Mouse (Mus musculus) large intestine, adult 2 months (tissue): ENCODE measurements around the gene Dazap2. TPM values are rescaled to one million over a fixed set of nuclear protein-coding genes. Genes with fewer than 3 reads are reported as not detected.
"Not testable (repeated sequence)": the region's sequence is repeated elsewhere in the genome, so short reads cannot be mapped to it uniquely, and the experiment has no call there.

ENCODE experiments used
- DNase-seq: peaks from one replicate; pipeline ENCODE4 v3.0.0-alpha.2; 2012; ENCODE audit warnings: low read depth, low spot score
- WGBS: fragments of 180-500 bp; shearing (Covaris S2); methylation state at CpG from one replicate; pipeline ENCODE4 v1.1.7; 2018; 5-methylcytosine and 5-hydroxymethylcytosine counted together
- polyA plus RNA-seq: library from polyadenylated mRNA; depleted of rRNA; stranded (reverse); fragments of >200 nt; gene quantifications from 2 replicates; pipeline ENCODE4 v1.2.3, GENCODE M21; 2012

The Dazap2 gene
- polyA plus RNA-seq, 1 experiment, result 646 TPM

GRCm38 (mm10) chr15:100600696-100601272, 14.4 kb upstream of the Dazap2 start:
- WGBS, result 66% methylated on average over 21 of the region's 21 CpGs
- DNase-seq, result no peak

DNA sequence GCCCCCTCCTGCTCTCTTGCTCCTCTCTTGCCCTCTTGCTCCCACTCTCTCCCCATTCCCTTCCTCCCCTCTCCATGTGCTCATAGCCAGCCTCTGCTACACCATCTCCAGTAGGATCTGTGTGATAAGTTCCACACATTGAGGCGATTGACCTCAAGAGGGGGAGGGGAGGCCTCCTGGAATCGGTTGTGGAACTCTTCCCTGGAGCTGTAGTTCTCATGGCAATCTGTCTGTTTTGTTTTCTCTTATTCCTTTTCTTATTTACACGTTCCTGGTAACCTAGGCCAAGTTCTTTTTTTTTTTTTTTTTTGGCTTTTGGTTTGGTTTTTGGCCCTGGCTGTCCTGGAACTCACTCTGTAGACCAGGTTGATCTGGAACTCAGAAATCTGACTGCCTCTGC, 13.5 kb upstream of the Dazap2 start:
- WGBS, result 63% methylated on average over 3 of the region's 3 CpGs
- no peak for DNase-seq

DNA sequence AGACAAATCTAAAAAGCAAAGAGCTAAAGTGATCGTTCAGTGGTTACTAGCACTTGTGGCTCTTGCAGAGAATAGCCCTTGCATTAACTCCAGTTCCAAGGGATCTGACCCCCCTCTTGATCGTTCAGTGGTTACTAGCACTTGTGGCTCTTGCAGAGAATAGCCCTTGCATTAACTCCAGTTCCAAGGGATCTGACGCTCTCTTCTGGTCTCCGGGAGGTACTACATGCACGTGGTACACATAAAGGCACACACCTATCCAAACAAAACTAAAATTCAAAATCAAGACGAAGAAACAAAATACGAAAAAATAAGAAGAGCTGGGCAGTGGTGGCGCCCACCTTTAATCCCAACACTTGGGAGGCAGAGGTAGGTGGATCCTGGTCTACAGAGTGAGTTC, 8.5 kb upstream of the Dazap2 start:
- not testable (repeated sequence) for DNase-seq
- 90% methylated on average over 8 of the region's 8 CpGs for WGBS

GRCm38 (mm10) chr15:100611951-100612350, 3.2 kb upstream of the Dazap2 start:
- WGBS, result 85% methylated on average over 7 of the region's 7 CpGs
- DNase-seq, result no peak

GRCm38 (mm10) chr15:100612432-100612831, 2.7 kb upstream of the Dazap2 start:
- WGBS, result 62% methylated on average over 2 of the region's 2 CpGs
- no peak for DNase-seq

DNA sequence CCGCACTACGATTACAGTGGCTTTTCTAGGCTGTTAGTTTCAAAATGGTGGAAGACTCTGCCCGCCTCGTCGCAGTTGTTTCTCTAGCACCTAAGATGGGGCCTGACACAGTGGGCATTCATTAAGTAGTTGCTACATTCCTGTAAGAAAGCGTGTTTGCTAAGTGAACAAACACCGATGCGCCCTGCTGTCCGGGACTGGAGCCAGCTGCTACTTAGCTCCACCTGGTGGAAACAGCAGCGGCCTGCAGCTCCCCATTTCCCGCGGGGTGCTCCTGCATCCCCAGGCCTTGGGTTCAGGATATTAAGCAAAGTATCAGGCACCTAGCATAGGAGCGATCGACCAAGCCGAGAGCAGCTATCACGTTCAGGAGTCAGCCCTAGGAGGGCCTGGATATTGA, 1.6 kb upstream of the Dazap2 start:
- DNase-seq, result no peak
- WGBS, result 6% methylated on average over 16 of the region's 16 CpGs

DNA sequence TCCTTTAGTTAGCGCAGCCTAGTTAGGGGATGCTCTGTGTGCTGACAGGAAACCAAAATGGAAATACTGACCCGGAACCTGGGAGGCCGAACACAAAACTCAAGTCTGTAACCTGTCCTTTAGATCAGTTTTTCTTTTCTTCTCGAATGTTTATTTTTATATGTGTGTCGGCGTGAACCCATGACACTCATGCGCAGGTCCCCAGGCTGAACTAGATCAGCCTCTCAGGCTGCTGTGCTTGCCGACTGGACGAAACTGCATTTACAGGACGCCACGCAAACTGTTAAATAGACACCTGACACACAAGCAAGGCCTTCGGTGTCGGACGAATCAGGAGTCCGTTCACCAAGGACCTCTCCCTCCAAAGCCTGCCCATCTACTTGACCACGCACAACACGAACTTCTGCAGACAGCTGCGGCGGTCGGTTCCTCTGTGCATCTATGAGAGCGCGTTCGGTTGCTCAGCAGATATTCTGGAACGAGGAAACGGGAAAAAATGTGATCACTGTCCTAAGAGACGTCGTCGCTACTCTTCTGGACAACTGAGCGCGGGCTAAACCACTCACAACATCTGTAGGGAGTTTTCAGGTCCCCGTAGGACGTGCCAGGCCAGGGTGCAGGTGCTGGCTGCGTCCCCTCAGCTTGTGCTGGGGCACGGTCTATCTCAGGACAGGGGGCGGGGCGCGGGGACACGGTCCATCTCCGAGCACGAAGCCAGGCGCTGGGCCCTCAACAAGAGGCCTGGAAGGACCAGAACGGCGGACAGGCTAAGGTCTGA, 742 bp upstream of the Dazap2 start:
- DNase-seq, result no peak
- 7% methylated on average over 43 of the region's 43 CpGs for WGBS

- under 1% methylated on average over 43 of the region's 43 CpGs for WGBS
Measured at GRCm38 (mm10) chr15:100615825-100616220, 674 bp downstream of the Dazap2 start.

DNA sequence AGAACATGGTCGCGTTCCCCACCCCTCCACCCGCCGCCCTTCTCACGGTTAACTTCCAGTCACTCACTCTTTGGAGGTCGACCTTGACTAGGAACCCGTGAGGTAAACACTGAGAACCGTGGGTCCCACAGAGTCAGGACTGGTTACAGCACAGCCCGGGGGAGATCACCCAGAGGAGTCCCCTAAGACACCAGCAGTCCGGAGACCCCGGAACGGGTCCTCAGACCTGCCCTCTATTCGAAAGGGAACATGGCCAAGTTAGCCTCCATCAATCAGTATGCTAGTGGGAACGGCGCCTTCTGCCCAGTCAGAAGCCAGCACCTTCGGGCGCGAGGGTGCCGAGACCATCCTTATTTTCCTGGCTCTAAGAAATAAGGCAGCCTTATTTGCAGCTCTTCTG, 1.1 kb downstream of the Dazap2 start:
- WGBS, result under 1% methylated on average over 19 of the region's 19 CpGs
- DNase-seq, result no peak

More at GRCm38 (mm10) chr15:100615825-100616220, 674 bp downstream of the Dazap2 start:
- DNase-seq, result peak; percentile 62

- WGBS, result 47% methylated on average over 7 of the region's 7 CpGs
Measured at GRCm38 (mm10) chr15:100619200-100619599, 4.1 kb downstream of the Dazap2 start.

DNA sequence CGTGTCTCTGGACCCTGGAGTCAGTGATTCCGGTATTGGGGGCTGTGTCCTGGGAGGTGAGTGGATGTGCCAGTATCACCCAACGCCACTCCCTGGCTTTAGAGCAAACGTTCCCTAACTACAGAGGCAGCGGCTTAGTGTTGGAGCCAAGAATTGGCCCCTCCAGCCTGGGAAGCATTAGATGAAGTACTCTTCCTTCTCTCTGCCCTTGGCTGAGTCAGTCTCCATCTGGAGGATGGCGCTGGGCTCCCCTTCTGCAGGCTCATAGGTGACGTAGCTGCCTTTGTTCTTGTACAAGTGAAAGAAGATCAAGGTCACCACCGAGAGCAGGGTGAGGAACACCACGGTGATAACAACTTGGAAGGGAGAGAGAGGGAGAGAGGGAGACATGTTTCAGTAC, 6.5 kb downstream of the Dazap2 start:
- 55% methylated on average over 9 of the region's 9 CpGs for WGBS
- not testable (repeated sequence) for DNase-seq

More at GRCm38 (mm10) chr15:100619200-100619599, 4.1 kb downstream of the Dazap2 start:
- no peak for DNase-seq

DNA sequence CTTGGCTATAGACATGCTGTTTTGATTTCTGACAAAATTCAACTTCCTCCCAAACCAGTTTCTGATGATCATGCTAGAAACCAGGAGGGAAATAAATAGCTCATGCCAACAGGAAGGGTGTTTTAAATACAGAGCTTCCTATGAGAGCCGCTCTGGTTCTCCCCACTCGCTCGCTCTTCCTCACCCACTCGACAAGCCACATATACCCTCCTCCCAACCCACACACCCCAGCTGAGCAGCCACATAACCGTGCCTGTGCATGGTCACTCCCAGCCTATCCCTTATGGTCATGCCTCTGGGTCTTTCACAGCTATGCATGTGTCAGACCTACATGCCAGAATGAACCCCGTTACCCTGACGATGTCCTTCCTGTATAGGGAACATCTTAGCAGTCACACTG, 7.0 kb downstream of the Dazap2 start:
- DNase-seq, result no peak
- WGBS, result 75% methylated on average over 7 of the region's 7 CpGs

GRCm38 (mm10) chr15:100623754-100624153, 8.6 kb downstream of the Dazap2 start:
- DNase-seq, result no peak
- WGBS, result 89% methylated on average over 9 of the region's 9 CpGs

DNA sequence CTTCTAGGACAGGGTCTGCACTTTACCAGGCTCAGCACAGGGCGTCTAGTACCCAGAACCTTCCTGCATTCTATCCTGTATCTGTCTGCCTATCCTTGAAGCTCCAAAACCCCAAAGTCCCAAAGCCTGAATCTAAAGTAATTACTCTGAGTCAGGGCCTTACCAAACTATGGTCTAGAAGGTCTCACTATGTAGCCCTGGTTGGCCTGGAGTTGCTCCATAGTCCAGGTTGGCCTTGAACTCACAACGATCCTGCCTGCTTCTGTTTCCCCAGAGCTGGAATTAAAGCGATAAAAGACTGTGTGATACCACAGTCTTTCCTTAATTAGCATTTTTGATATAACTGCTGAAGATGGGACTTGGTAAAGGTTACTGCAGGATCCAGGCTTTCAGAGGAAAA, 9.3 kb downstream of the Dazap2 start:
- 93% methylated on average over 3 of the region's 3 CpGs for WGBS
- no peak for DNase-seq

DNA sequence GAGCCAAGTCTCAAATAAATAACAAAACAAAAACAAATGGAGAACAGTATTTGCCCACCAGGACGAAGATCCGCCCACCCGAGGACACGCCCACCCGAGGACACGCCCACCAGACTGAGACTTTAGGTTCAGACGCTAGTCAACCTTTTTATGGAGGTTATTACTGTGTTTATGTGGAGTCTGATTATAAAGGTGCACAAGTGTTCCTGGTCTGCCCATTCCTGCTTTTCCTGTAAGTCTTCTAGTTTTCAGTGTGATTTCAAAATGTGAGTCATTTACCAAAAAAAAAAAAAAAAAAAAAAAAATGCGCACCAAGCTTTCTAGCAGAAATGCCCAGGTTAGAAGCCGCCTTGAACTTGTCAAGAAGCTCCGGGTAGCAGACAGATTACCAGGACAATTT, 12.1 kb downstream of the Dazap2 start:
- WGBS, result 11% methylated on average over 10 of the region's 10 CpGs
- peak; percentile 68 for DNase-seq

- WGBS, result 13% methylated on average over 11 of the region's 11 CpGs
- no peak for DNase-seq
Measured at GRCm38 (mm10) chr15:100627774-100628370, 12.7 kb downstream of the Dazap2 start.

GRCm38 (mm10) chr15:100628797-100629196, 13.6 kb downstream of the Dazap2 start:
- WGBS, result 31% methylated on average over 7 of the region's 7 CpGs
- DNase-seq, result no peak

DNA sequence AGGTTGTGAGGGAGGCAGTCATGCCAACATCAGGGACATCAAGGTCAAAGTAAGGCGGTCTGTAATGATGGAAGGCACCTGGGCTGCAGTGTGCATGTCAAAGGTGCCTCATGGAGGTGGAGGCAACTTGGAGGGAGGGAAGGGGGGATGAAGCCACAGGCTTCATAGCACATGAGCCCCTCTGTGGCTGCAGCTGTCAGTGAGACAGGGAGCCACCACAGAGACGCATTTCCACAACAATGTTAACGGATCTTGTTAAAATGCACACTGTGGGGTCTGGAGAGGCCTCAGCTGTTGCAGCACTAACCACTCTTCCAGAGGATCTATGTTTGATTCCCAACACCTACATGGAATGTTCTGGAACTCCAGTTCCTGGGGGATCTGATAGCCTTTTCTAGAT, 15.0 kb downstream of the Dazap2 start:
- DNase-seq, result no peak
- 89% methylated on average over 3 of the region's 3 CpGs for WGBS

GRCm38 (mm10) chr15:100631454-100632170, 16.5 kb downstream of the Dazap2 start:
- no peak for DNase-seq

GRCm38 (mm10) chr15:100632323-100632722, 17.2 kb downstream of the Dazap2 start:
- DNase-seq, result peak; percentile 71
- WGBS, result 25% methylated on average over 5 of the region's 5 CpGs

More at GRCm38 (mm10) chr15:100631454-100632170, 16.5 kb downstream of the Dazap2 start:
- 80% methylated on average over 12 of the region's 12 CpGs for WGBS
